Mouse (Mus musculus): ENCODE data around the gene Rpl37a.

Rpl37a gene

DNA sequence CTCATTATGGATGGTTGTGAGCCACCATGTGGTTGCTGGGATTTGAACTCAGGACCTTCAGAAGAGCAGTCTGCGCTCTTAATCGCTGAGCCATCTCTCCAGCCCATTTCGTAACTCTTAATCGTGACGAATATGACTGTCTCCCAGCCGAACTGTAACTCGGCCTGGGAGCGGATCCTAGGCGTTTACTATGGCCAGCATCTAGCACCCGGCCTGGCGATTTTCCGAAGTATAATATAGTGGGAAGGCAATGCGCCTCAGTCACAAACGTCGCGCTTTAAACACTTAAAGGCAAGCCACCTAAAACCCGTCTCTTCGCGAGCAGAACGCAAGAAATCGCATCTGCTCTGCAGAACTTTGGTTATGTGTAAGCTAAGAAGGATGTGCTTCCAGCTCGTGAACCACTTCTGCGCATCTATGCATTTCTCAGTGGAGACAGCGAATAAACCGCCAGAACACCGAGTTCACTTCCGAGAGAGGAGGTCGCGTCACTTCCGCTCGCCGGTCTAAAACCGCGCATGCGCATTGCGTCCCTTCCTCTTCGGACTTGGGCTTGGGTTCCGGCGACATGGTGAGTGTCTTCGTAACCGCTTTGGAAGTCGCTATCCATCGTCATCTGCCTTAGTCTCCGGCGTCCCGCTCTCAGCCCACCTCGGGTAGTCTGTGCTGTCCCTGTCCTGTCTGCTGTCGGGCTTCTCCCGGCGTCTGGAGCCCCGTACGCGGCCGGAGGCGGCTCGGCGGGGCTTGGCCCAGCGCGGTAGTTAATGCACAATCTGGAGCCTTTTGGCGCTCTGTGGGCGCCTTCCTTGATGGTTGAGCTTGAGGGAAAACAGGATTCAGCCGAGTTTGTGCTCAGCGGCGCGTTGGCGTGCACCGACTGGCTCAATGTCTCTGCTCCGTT is at the start of gene Rpl37a:
Gene Rpl37a (plus strand): TSS at position 538 of the 901 bp plus-strand sequence.
- peak; percentile 91 to 96 for DNase-seq (ENCODE audit: low spot score in 2 of 2)

DNA sequence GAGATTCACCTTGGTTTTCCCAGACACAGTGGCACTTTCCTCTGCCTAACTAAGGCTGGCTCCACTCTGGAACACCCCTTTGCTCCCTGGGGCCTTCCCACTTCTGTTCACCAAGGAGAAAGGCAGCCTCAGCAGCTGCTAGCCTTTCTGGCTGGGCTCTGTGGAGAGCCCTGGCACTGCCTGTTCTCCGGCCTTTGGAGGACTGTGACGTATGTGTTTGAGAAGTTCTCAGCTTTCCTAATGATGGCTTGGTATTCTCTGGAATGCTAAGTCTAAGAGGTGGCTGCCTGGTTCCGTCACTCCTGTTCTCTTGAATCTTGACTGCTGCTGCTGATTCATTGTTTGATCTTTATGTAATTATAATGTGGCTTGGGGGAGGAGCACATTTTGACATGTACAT is 38.0 kb upstream of the Rpl37a start:
- no peak for DNase-seq (ENCODE audit: low spot score in 2 of 2)

DNA sequence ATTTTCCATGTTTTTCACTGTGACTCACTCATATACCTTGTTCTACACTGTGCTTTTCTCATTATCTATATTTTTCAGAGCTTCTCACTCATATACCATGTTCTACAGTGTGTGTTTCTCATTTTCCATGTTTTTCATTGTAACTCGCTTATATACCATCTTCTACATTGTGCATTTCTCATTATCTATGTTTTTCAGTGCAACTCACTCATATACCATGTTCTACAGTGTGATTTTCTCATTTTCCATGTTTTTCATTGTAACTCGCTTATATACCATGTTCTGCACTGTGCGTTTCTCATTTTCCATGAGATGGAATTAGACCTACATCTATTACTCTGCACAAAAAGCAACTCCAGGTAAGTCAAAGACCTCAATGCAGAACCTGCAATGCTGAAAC is 14.8 kb upstream of the Rpl37a start:
- no peak for DNase-seq (ENCODE audit: low spot score in 2 of 2)

DNA sequence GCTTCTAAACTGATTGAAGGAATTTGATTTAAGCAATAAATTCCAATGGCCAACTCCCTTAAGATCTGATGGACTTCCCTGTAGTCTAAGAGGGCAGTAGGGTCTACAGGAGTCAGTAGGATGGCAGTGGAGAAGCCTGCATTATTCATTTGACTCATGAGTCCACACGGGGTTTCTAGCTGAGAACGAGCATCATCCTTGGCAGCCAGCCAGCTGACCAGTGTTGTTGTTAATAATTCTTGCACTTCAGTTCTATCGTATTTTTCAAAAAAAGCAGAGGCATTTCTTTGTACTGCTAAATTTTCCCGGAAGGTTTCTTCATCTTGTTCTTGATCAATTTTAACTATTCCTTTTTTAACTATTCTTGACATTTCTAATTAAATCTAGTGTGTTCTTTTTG is 12.4 kb upstream of the Rpl37a start:
- no peak for DNase-seq (ENCODE audit: low spot score in 2 of 2)

DNA sequence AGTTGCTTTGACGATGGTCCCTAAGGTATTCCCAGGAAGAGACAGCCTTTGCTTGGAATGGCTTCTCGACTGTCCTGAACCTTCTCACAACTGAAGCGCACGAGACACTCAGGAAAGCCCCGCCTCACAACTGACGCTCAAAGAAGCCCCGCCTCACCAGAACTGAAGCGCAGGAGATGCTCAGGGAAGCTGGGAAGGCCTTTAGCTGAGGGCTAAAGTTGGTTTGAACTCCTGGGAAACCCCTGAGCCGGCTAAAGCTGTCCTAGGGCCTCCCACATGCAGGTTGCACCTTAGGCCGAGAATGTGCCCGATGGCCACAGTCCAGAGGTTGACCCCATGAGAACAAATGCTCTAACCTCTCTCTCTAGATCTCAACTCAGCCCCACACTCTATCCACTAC is 10.6 kb upstream of the Rpl37a start, which contains the start of gene Ankar:
Gene Ankar (minus strand): TSS at position 101 of the 400 bp plus-strand sequence.
- no peak for DNase-seq (ENCODE audit: low spot score in 2 of 2)

DNA sequence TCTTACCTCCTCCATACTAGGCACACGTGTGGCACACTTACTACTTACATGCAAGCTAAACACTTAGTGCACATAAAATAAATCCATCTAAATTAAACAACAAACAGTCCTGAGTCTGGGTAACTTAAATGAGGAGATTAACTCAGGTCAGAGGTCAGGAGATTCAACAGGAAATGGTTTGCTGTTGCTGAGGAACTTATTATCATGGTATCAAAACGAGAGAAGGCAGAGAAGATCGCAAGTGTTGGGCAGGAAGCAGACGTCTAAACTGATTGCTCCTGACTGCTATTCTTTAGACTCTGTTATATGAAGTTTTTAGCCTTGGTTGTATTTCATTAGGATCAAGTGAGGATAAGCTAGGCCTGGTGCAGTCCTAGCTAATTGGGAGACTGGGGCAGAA is 3.6 kb upstream of the Rpl37a start:
- no peak for DNase-seq (ENCODE audit: low spot score in 2 of 2)

DNA sequence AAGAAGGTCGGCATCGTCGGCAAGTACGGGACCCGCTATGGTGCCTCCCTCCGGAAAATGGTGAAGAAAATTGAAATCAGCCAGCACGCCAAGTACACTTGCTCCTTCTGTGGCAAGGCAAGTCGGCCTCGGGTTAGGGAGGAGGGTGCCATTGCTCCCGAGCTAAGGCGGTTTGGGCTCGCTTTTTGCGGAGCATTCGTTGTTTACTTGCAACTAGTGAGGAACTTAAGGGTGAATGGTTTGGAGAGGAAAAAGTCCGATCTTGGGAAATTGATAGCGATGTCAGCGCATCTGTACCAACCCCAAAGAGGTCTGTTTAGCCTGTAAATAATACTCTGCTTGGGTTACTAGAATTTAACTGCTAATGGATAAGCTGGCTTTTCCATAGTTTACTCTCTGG is 594 bp downstream of the Rpl37a start:
- no peak for DNase-seq (ENCODE audit: low spot score in 2 of 2)

DNA sequence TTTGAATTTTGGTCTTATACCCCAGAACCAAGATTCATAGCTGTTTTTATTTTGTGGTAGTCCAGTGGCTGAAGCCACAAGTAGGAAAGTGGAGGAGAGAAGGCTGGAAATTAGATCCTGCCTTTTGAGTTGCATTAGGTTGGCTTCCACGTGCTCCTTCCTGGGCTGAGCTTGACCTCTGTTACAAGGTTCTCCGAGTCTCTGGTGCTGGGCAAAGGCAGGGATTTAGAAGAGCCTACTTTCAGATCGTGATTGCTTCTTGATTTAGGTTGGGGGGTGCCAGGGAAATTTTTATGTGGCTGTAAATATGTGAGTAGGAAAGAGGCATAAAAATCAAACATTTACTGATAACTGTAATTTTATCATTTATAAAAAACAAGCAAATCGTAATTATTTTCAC is 3.5 kb downstream of the Rpl37a start:
- no peak for DNase-seq (ENCODE audit: low spot score in 2 of 2)

DNA sequence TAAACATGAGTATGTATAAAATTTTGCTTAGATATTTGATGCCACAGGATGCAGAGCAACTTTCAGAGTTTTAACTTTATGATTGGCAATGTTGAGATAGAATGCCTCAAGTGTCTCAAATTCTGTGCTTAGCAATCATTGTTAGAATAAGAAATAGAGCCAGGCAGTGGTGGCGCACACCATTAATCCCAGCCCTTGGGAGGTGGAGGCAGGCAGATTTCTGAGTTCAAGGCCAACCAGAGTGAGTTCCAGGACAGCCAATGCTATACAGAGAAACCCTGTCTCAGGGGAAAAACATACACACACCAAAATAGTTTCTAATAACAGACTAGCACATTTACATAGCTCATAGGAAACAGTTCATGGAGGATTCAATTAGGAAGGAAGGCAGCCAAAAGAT is 4.0 kb downstream of the Rpl37a start:
- no peak for DNase-seq (ENCODE audit: low spot score in 2 of 2)

DNA sequence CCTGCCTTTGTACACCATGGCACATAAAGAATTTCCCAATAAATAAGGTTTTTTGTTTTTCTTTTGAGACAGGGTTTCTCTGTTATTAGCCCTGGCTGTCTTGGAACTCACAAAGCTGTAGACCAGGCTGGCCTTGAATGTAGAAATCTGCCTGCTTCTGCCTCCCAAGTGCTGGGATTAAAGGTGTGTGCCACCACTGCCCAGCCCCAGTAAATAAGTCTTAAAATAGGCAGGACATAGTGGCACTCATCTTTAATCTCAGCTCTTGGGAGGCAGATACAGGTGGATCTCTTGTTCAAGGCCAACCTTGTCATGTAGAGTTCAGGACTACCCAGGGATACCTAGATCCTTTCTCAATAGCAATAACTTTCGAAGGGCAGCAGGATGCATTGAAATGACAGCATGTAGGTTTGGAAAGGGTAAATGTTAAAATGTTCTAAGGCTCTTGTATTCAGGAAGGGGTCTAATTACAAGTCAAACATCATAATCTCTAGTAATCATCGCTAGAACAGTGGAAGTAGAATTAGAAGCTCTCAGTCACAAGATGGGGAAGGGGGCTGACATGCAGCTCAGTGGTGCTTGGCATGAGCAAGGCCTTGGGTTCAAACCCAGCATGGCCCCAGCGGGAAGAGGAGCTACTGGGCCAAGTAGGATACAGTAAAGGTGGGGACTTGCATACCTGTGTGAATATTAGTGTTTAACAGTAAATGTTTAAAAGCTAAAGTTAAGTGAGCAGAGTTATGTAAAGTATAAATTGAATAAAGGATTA is 4.7 kb downstream of the Rpl37a start:
- DNase-seq (ENCODE audit: low spot score in 2 of 2), result no peak

DNA sequence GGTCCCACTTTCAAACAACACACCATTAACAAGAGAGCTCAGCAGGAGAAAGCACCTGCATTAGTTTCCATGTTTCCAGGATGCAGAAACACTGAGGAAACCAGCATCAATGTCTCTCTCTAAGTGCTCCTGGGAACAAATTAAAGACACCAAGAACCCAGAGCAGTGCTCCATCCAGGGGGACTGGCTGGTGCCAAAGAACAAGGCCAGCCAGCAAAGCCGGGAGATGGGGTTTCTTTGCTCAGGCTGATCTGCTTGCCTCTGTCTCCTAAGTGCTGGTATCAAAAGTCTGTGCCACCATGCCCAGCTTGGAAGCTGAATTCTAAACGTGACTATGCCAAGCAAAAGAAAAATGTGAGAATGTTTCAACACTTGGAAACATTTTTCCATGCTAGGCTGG is 5.3 kb downstream of the Rpl37a start:
- no peak for DNase-seq (ENCODE audit: low spot score in 2 of 2)

DNA sequence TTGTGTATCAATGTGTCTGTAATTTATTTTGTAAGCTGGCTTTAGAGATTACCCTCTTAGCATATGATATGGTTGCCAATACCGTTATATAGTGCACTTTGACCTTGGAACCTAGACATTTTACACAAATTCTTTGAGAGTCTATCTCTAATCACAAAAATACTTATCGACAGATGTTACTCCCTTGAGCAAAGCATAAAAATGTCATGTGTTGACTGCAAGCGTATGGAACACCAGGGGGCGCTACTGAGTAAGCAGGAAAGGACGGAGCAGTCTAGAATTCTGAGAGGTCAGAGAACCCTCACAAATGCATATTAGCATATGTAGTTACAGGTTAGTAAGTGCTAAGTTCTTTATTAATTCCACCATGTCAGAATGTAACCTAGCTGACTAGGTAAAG is 5.8 kb downstream of the Rpl37a start:
- peak; percentile 51 to 87 for DNase-seq (ENCODE audit: low spot score in 2 of 2)

DNA sequence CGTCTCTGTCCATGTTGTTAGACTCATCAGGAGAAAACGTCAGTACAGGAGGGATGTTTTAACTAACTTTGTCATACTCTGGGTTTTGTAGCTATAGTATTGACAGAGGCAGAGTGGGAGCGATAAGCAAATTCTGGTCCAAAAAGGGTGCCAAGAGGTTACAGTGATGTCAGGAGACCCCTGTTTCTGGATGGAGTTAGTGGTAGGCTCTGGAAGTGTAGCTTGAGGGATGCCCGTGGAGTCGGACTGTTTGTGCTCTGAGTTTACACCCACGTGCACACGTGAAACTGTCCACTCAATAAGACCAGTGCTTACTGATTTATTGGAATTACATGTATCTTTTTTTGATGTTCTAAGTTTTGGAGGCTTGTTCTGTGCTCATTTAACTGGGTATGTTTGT is 6.5 kb downstream of the Rpl37a start:
- no peak for DNase-seq (ENCODE audit: low spot score in 2 of 2)

DNA sequence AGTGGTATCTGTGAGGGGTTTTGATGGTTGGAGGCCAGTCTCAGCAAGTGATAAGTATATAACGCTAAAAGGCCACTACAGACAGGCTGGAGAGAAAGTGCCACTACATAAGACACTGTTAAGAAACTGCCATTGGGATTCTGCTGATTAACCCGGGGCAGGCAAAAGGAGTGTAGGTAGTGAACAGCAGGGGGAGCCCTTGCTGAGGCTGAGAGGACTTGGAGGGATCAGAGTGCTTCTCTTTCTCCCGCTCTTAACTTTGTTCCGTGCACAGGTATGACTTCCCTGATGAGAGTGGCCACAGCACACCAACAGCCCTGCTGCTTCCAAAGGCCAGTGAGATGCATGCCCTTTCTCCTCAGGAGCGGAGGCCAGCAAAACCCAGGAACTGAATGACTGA is 7.8 kb downstream of the Rpl37a start:
- DNase-seq (ENCODE audit: low spot score in 2 of 2), result peak in 1 of 2 experiments; percentile 51

DNA sequence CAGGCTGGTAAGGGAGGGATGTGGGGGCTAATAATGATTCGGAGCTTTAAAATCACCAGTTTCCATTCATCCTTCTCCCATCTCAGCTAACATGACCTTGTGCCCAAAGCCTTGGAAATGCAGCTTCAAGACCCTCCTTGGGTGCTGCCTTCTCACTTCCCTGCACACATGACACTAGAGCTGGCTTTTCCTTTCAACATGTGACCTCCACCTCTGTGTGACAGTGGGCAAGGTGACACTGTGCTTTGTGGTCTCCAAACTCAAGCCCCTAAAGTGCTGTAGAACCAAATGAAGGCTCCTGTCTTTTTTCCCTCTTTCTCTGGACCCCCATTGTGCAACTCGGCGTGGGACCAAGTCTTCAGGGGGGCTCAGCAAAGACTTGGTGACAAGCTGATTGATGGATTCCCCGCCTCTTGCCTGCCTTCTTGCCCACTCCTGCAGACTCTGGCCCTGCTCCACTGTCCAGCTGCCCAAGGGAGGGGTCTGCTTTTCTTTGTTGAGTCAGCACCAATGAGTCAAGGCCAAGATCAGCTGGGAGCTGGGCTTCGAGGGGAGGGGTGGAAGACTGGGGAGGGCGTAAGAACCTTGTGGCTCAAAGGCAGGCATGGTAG is 9.1 kb downstream of the Rpl37a start:
- no peak for DNase-seq (ENCODE audit: low spot score in 2 of 2)

DNA sequence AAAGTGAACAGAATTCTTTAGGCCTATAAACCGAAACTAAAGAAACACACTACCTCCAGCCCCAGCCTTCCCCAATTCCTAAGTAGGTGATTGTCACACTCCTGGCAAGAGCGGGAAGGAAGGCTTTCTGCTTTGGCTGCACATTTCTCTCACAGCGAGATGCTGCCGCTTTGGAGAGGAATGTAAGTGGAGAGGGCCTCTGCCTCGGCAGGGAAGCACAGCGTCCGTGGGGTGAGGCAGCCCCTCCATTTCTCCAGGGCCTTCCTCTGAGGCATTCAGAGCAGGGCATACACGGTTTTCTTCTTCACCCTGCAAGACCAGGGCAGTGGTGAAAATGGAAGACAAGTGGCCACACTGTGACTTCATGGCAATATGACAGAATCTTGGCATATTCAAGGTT is 11.6 kb downstream of the Rpl37a start:
- DNase-seq (ENCODE audit: low spot score in 2 of 2), result no peak

DNA sequence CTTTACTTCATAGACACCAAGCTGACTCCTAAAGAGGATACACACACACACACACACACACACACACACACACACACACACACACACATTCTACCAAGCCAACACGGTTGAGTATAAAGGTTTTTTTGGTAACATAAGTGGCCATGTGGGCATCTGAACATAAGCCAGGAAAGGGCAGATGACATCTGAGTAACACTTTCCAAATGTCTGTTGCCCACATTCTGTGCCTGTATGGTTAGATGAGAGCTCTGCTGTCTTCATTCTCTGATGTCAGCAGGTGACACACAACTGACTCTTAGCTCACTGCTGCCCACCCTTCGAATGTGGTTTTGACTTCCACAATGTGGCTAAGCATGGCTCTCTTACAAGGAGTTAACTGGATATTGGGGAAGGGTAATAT is 13.3 kb downstream of the Rpl37a start:
- no peak for DNase-seq (ENCODE audit: low spot score in 2 of 2)

DNA sequence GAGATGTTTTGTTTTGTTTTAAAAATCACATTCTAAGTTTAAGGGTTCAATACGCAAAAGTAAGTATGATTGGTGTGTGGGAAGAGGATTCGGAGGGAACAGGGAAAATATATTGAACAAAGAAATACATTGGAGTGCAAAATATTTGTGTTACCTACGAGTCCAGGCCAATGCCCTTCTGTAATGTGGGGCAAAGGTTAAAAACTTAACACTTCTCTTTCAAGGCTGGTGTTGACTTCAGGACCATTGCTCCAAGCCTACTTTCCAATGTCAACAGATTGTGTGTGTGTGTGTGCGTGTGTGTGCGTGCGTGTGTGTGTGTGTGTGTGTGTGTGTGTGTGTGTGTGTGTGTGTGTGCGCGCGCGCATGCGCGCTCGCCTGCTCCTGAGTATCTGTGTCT is 14.9 kb downstream of the Rpl37a start:
- no peak for DNase-seq (ENCODE audit: low spot score in 2 of 2)

DNA sequence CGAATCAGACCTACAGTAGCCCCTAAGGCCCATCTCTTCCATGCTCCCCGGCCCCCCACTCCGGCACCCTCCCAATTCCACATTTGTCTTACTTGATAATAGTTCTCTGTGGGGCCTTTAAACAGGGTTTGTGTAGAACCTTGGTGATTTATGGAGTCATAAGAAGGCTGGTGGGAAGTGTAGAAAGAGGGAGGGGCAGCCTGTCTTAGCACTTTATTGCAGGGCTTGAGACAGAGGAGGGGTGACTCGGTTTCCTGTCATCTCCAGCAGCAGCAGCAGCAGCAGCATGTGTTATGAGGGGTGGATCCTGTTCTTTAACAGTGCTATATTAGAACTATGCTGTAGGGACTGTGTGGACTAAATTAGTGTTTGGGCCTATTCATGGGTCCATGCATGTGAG is 17.7 kb downstream of the Rpl37a start:
- no peak for DNase-seq (ENCODE audit: low spot score in 2 of 2)

DNA sequence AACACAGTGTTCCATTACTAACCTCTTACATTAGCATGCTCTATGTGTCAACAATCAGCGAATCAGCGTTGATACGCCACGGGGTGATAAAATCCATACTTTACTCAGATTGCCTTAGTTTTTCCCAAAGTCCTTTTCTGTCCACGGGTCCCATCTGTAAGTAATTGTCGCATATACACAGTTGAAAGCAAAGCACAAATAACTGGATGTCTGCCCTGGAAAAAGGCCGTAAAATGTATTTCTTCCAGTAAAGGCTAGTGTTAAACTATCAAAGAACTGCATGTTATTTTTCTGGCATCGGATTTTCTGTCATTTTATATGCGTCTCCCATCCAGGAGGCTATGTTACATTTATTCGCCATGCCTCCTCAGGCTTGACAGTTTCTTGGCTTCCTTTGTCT is 19.0 kb downstream of the Rpl37a start:
- no peak for DNase-seq (ENCODE audit: low spot score in 2 of 2)

DNA sequence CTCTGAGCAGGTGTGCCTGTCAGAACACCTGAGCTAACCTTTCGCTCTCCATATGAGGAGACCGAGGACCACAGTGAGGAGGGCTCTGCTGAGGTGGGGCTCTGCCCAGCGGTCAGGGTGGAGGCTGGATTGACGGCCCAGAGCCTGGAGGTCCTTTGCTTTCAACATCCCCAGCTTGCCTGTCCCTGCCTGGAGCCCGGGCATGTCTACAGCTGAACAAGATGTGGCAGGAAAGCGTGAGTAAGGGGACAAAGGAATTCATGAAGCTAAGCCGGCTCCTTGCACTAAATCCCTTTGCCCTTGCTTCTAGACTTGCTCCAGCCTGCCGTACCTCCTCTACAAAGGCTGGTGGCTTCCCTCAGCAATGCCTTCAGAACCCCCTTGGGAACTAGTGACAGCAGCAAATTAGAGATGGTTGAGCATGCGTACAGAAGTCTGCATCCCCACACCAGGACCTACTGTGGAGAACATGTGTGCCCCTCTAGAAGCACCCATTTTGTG is 22.2 kb downstream of the Rpl37a start:
- no peak for DNase-seq (ENCODE audit: low spot score in 2 of 2)

DNA sequence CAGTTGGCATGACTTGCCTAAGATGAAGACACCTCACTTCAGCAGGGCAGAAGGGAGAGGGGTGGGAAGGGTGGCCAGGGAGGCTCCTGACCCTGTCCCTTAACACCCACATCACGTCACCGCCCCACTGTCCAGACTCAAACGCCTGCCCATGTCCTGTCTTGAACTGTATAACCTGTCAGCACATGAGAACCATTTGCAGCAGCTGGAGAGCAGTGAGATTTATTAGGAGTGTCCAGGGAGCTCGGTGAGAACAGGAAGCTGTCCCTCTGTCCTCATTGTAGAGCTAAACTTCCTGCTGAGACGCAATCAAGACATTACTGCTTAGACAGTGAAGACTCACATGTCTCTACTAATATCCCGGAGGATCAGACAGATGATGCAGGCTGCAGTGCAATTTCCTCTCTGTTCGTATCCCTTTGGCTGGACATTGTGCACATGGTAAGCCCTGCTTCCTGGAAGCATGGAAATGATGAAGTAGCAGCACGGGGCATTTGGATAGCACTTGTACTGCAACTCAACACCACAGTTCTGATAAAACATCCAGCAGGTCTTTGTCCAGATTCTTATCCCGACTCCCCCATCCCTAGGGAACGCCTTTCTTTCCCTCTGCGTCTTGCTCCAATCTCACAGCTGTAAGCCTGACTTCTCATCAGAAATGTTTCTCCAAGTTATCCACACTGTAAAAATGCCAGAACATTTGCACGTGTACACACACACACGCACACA is 25.5 kb downstream of the Rpl37a start:
- no peak for DNase-seq (ENCODE audit: low spot score in 2 of 2)
